Mouse (Mus musculus) thymus, postnatal 36 days (tissue): ENCODE measurements at regions not wholly inside any gene's neighbourhood (a gene's known extent, or its start where the extent isn't known, plus 50 kb on each side); places are given as distances from the start of the nearest gene placed in this dataset.
"Not testable (repeated sequence)": the region's sequence is repeated elsewhere in the genome, so short reads cannot be mapped to it uniquely, and the experiment has no call there.

ENCODE experiments used
- DNase-seq, 2 experiments: peaks; one replicate each; pipeline ENCODE4 v3.0.0; 2022; ENCODE audit warnings: mixed read lengths in 2 of 2

- DNase-seq, result no peak
Observed at GRCm38 (mm10) chr12:15064351-15064750, 752.4 kb downstream of the Trib2 start.

DNA sequence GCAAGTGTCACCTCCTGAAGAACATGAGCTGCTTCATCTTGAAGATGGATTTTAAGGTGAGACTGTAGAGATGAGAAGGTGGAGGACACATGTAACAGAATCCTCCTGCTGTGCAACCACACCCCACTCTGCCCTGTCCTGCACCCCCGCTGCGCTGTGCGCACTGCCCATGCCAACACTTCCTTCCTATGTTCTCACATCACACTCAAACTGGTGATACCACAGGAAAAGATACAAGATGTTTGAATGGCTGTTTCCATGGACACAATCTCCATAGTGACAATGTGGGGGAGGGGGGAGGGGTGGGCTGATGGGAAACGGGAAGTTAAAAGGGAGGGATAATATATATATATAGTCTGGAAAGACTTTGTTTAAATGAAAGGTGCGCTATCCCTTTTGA lies 765.3 kb downstream of the Trib2 start:
- no peak for DNase-seq

DNA sequence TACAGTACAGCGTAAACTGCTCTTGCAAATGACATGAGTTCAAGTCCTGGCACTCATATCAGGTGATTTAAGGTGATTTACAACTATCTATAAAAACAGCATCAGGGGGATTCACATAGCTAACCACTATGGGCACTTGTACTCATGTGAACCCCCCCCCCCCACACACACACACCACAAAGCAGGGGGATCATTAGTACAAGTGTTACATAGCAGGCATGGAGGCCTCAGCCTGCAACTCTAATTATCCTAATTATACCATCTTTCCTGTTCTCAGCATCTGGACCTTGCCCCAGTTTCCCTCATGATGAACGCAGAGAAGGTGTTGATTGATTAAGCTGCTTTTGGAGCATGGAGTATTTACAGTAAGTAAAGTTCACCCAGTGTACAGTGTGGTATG lies 773.5 kb downstream of the Trib2 start:
- no peak for DNase-seq

GRCm38 (mm10) chr12:15011091-15011490 lies 805.6 kb downstream of the Trib2 start:
- DNase-seq, result no peak

GRCm38 (mm10) chr12:15002401-15002800 lies 814.3 kb downstream of the Trib2 start:
- not testable (repeated sequence) for DNase-seq
